ENCODE assay signal across 19 mouse cellular contexts in the genomic region with DNA sequence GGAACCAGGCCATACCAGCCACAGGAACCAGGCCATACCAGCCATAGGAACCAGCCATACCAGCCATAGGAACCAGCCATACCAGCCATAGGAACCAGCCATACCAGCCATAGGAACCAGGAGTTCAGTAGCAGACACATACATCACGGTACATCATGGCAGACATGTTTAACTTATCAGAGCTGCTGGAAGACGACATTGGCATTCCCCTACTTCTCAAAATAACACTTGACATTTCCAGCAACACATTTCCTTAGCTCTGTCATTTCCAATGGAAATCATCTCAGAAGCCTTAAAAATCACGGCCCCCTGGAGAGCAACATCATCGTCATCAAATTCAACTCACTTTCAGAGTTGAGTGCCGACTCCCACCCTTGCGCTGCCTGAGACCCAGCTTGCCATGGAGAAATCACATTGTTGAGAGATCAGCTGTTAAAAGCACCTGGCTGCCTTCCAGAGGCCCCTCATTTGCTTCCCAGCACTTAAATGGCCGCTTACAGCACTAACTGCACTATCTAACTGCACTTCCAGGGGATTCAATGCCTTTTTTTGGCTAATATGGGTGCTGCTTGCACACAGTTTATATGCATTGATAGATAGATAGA. TPM values are rescaled to one million over a fixed set of nuclear protein-coding genes. Genes with fewer than 3 reads are reported as not detected.
"Had no signal": no experiment of that assay in that cellular context is flagged by ENCODE, and none has a peak within 500 bp of the region (broad histone marks: within the 10 kb centered on the region; RNA-seq: fewer than 3 reads in every experiment).

No protein-coding gene starts in this region.

- H3K9ac ChIP-seq: limb, embryonic 13.5 days; liver, embryonic 12.5 days; liver, embryonic 15.5 days; midbrain, embryonic 13.5 days had no signal

- ATAC-seq: intestine, postnatal 0 days; liver, embryonic 12.5 days; midbrain, embryonic 13.5 days had no signal

- H3K4me1 ChIP-seq: liver, embryonic 15.5 days; midbrain, embryonic 13.5 days had no signal

- DNase-seq: kidney, adult 2 months; kidney, postnatal 25 days; layer of hippocampus, adult 9-11 months; liver; lung, adult 18-20 months; lung, postnatal 14 days; thymus, adult 2 months; thymus, postnatal 14 days; thymus, postnatal 4 days had no signal

- H3K27ac ChIP-seq: kidney, postnatal 0 days; layer of hippocampus, adult 2 months; limb, embryonic 10.5 days; limb, embryonic 13.5 days; liver, embryonic 12.5 days; liver, embryonic 15.5 days; macrophage; midbrain, embryonic 13.5 days had no signal

- H3K4me3 ChIP-seq: layer of hippocampus, adult 2 months; limb, embryonic 10.5 days; limb, embryonic 13.5 days; liver, embryonic 12.5 days; liver, embryonic 15.5 days; midbrain, embryonic 13.5 days; myocyte had no signal

- H3K4me2 ChIP-seq: limb, embryonic 13.5 days; liver, embryonic 12.5 days; liver, embryonic 15.5 days; midbrain, embryonic 13.5 days had no signal

- H3K36me3 ChIP-seq: liver, embryonic 12.5 days had no signal

- H3K9me3 ChIP-seq: limb, embryonic 10.5 days; limb, embryonic 13.5 days; liver, embryonic 12.5 days; liver, embryonic 15.5 days; midbrain, embryonic 13.5 days had no signal

- H3K27me3 ChIP-seq: limb, embryonic 13.5 days; liver, embryonic 12.5 days; liver, embryonic 15.5 days; midbrain, embryonic 13.5 days had no signal

RNA-seq across cellular contexts. Expression of a gene that starts 31.2 kb away (rescaled TPM):
- polyA plus RNA-seq: myocyte had no signal
